Mouse (Mus musculus) G1E (cell line): ENCODE measurements at regions not wholly inside any gene's neighbourhood (a gene's known extent, or its start where the extent isn't known, plus 50 kb on each side); places are given as distances from the start of the nearest gene placed in this dataset.

Experiments used
- CTCF ChIP-seq: IDR thresholded peaks from 2 replicates; pipeline ENCODE4 v1.5.1; 2012; ENCODE audit warnings: low read depth, low read length, inconsistent platforms, mixed read lengths
- TAL1 ChIP-seq: conservative IDR thresholded peaks from 2 replicates; pipeline ENCODE4 v1.6.1; 2012; ENCODE audit warnings: low read depth, low read length, inconsistent platforms, mixed read lengths

DNA sequence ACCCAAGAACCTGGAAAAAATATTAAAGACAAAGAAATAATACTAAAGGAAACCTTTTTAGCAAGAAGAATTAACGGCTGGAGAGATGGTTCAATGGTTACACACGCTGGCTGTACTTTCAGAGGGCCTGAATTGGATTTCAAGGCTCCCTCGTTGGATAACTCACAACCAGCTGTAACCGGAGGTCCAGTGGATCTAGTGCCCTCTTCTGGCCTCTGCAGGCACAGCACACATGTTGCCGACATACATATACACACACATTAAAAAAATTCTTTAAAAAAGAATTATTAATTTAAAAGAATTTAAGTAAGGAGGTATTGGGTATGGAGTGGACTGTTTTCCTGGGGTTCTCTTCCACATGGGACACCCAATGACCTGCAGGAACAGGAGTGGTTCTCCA lies 111.7 kb upstream of the Slc22a12 start:
- TF ChIP-seq CTCF (0 out of 2 replicates have a peak, but pooled peaks have one; percentile 2), TAL1 (no peak)
